8 mouse cellular contexts compared by ENCODE assay signal in genomic region chr17:24960135-24960851, GRCm38 (mm10). TPM values are rescaled to one million over a fixed set of nuclear protein-coding genes. Genes with fewer than 3 reads are reported as not detected.
DNase-seq lines count a peak whose midpoint lies in the region; ATAC-seq and TF ChIP-seq lines count a peak whose summit lies in the region.

TSS of gene Jpt2 (minus strand) at chr17:24960689.

- no peaks in the 10 kb centered on the region for H3K9me3 ChIP-seq in intestine, embryonic 14.5 days (ENCODE audit: control insufficient read depth, low read length)

- no peak for TF ChIP-seq POLR2A in cortical plate, adult 2 months (IDR thresholded peaks at IDR 0.05; ENCODE audit: extremely low read depth, insufficient read depth, low read length)

- peak; percentile 100 for ATAC-seq in intestine, embryonic 14.5 days (replicated peaks; ENCODE audit: low FRiP score, low TSS enrichment, low read depth)
- ATAC-seq in megakaryocyte progenitor cell, adult 5-6 weeks (replicated peaks; ENCODE audit: poor library complexity) = peak; percentile 99

- peak within 1 kb of the TSS; percentile 65 for H3K4me3 ChIP-seq in cortical plate, adult 2 months (ENCODE audit: insufficient read depth, low read length)
- peak within 1 kb of the TSS; percentile 88 for H3K4me3 ChIP-seq in intestine, embryonic 14.5 days (ENCODE audit: low read depth, low read length)

- TF ChIP-seq CTCF in cortical plate, adult 2 months (IDR thresholded peaks at IDR 0.05; ENCODE audit: extremely low read depth, insufficient read depth, low read length) = peak; percentile 22; the same call in 1 of the 2 replicates

- WGBS in intestine, embryonic 14.5 days = 1% methylated on average over 57 of the region's 59 CpGs

- peaks cover 52% of the 10 kb centered on the region for H3K36me3 ChIP-seq in intestine, embryonic 14.5 days (ENCODE audit: control insufficient read depth, insufficient read depth, low read length)

- peak within 1 kb of the TSS; percentile 76 for H3K9ac ChIP-seq in intestine, embryonic 14.5 days (ENCODE audit: low read length)

- no peak within 1 kb of the TSS for H3K27ac ChIP-seq in cortical plate, adult 2 months (ENCODE audit: insufficient read depth, low read length)
- peak within 1 kb of the TSS; percentile 73 for H3K27ac ChIP-seq in intestine, embryonic 14.5 days (ENCODE audit: low read depth)

- H3K4me2 ChIP-seq in intestine, embryonic 14.5 days (ENCODE audit: low read length) = peak within 1 kb of the TSS; percentile 85

- DNase-seq in adrenal gland, adult (ENCODE audit: inconsistent age in 2 of 2, low spot score in 1 of 2) = peak; percentile 99
- DNase-seq in gastrocnemius, adult 8-10 months (ENCODE audit: low spot score in 2 of 2) = peak; percentile 95 to 96
- peak; percentile 99 for DNase-seq in intestine, embryonic 14.5 days (ENCODE audit: low spot score)
- DNase-seq in left cerebral cortex, postnatal 10 days (ENCODE audit: extremely low spot score in 1 of 2, low spot score in 2 of 2) = peak; percentile 96 to 99
- DNase-seq in right cerebral cortex, postnatal 10 days (ENCODE audit: low spot score in 2 of 2) = peak; percentile 99
- peak; percentile 99 for DNase-seq in urinary bladder, postnatal 14 days (ENCODE audit: low spot score)

- intact Hi-C loops in left cerebral cortex, postnatal 10 days (cut with DNase I) = no loop called here

- no peaks in the 10 kb centered on the region for H3K27me3 ChIP-seq in intestine, embryonic 14.5 days (replicated peaks; ENCODE audit: control insufficient read depth, insufficient read depth, low read length)

- peaks cover 2% of the 10 kb centered on the region; the same call in 1 of the 2 replicates for H3K4me1 ChIP-seq in cortical plate, adult 2 months (ENCODE audit: control insufficient read depth, insufficient read depth, low read length)
- H3K4me1 ChIP-seq in intestine, embryonic 14.5 days (replicated peaks; ENCODE audit: control insufficient read depth, insufficient read depth, low read length) = peaks cover 10% of the 10 kb centered on the region

RNA-seq across cellular contexts. Expression of gene Jpt2, which starts in this region (rescaled TPM):
- 4.5 and 6.2 TPM in 2 replicates for polyA plus RNA-seq in cortical plate, adult 2 months (2012; rRNA removed)
- 1 to 10 TPM; 5.1 to 8.5 (median 6.9) TPM for total RNA-seq in gastrocnemius, adult 8-10 months (2022)
- 125 and 143 TPM in 2 replicates for polyA plus RNA-seq in intestine, embryonic 14.5 days (2014; fragmentation: Nextera tagmentation; extraction: Ambion mirVana)
- 10 to 100 TPM; 11.9 to 13.1 TPM for total RNA-seq in left cerebral cortex, postnatal 10 days (2021)
- total RNA-seq in megakaryocyte progenitor cell, adult 5-6 weeks (2015) = 125 and 131 TPM in 2 replicates
- 114 and 116 TPM in 2 replicates for total RNA-seq in megakaryocyte progenitor cell, adult 5-6 weeks (2017)

Comparison
In these comparisons a context has a peak if more than half of its experiments do, and no peak if none do; other contexts are left out.
1. RNA of gene Jpt2 (total RNA-seq): 114 to 131 TPM in megakaryocyte progenitor cell, adult 5-6 weeks; 11.9 to 13.1 TPM in left cerebral cortex, postnatal 10 days and 5.1 to 8.5 TPM in gastrocnemius, adult 8-10 months; every median in the first group is over 4 times any median in the second.
2. RNA of gene Jpt2 (polyA plus RNA-seq): 125 to 143 TPM in intestine, embryonic 14.5 days; 4.5 to 6.2 TPM in cortical plate, adult 2 months; every median in the first group is over 10 times any median in the second.
3. Peak in every context shown above with its lines, with median percentiles within 50 percentile points of each other: DNase-seq.